Mouse (Mus musculus): ENCODE measurements around the gene Pla2g4e.
"Not testable (repeated sequence)": the region's sequence is repeated elsewhere in the genome, so short reads cannot be mapped to it uniquely, and the experiment has no call there.

Pla2g4e gene

DNA sequence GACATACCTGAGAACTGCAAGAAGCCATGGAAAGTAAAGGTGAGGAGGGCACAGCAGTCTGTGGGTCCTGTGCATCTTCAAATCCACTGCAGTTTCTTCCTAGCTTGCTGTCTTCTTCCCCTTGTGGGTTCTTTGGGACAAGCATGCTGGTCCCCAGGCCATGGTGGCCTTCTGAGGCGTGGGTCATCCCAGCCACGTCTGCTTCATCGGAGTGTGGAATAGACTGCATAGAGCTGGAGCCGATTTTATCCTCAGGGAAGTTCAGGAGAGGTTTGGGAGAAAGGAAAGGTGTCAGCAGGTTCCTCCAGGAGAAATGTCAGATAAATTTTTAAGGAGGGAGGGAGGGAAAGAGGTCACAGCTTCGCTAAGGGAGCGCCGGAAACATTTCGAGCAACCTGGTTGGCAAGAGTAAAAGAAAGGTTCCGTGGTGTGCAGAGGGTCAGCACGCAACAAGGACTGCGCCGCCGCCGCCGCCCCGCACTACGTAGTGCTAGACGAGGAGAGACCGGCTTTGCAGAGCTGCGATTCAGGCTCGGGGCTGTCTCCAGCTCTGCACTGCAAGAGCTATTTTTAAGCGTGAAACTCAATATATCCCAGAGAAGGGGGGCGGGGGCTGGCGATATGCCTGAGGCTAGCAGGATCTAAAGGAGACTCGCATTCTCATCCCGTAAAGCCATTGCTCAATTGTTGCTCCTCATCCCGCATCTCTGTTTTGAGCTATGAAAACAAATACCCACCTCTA lies at the start of gene Pla2g4e:
Pla2g4e (minus strand) TSS at position 657 of the 742 bp plus-strand sequence.
- DNase-seq (ENCODE audit: low read depth, low spot score) = no peak

DNA sequence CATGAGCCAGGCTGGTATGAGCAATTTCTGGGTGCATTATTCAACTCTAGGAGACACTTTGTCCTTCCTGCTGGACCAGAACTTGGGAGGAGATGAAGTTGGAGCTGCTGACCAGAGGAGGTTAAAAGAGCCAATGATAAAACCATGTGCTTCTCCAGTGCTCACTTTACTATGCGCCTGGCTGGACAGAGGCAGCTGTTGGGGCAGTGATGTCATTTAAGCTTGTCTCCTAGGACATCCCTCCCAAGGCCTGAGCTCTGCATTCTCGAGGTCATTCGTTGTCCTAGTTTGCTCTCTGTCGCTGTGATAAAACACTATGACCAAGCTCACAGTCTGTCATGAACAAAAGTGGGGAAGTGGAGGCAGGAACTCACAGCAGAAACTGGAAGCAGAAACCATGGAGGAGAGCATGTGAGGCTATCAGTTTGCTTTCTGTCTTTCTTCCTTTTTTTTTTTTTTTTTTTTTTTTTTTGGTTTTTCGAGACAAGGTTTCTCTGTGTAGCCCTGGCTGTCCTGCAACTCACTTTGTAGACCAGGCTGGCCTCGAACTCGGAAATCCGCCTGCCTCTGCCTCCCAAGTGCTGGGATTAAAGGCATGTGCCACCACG lies 46.4 kb upstream of the Pla2g4e start:
- no peak for DNase-seq (ENCODE audit: low read depth, low spot score)

DNA sequence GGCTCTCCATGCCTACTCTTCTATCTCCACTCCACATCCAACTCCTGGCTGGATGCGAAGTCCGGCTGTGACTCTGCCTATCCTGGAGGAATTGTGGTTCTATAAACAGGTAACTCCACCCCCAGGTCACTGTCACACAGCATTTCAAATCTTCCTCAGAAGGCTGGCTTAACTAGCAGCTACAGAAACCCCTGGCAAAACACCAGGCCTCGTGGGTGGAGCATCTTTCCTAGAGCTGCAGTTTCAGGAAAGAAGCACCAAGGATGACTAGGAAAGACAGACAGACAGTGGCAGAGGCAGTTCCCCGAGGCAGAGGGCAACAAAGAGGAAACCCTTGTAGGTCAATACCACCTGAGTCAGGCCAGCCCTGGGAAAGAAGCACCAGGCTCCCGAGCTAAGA lies 43.9 kb upstream of the Pla2g4e start, which contains the start of gene Pla2g4d:
Pla2g4d (minus strand) TSS at position 203 of the 400 bp plus-strand sequence.
- DNase-seq (ENCODE audit: low read depth, low spot score) = no peak

DNA sequence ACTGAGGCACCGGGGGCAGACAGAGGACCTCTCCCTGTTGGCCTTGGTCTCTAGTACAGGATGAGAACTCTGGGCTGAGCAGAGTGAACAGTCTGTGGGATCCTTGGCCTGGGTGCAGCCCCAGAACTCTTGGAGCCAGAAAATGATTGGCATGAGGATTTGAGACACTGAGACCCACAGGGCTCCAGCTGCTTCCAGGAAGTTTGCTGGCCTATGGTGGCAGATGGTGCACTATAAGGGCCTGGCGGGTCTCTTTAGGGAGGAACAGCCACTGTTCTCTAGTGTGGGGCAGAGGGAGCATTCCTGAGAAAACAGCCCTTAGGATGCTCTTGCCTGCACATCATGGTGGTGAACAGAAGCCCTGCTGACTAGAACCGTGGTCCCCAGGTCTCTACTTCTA lies 43.3 kb upstream of the Pla2g4e start:
- DNase-seq (ENCODE audit: low read depth, low spot score) = no peak

DNA sequence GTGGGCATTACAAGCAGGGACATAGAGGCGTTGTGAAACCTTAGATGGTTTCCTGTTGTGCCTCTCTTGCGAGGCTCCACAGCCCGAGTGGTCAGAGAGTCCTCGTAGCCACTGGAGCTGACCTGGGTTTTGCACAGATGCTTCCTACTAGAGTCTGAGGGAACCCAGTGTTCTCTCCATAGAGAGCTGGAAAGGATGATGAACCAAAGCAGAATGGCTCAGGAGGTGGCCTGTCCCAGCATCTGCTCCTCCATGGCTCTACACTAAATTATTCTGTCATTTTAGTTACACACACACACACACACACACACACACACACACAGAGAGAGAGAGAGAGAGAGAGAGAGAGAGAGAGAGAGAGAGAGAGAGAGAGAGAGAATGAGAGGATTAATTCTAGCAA lies 40.5 kb upstream of the Pla2g4e start:
- DNase-seq (ENCODE audit: low read depth, low spot score) = no peak

DNA sequence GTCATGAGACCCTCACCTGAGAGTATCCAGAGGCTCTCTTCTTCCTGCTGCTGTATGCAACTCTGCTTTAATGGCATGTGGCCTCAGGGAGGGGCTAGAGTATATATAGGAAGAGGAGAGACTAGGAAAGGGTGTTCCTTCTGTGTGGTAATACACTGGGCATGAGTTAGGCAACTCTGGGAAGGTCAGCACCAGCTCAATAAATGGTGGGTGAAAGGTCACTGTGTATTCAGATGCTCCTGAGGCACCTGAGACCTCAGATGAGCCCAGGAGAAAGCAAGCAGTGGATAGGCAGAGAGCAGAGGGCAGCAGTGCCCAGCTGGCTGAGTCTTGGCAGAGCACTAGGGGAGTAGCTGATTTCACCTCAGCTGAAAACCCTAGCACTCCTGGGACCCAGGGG lies 39.6 kb upstream of the Pla2g4e start:
- DNase-seq (ENCODE audit: low read depth, low spot score) = no peak

DNA sequence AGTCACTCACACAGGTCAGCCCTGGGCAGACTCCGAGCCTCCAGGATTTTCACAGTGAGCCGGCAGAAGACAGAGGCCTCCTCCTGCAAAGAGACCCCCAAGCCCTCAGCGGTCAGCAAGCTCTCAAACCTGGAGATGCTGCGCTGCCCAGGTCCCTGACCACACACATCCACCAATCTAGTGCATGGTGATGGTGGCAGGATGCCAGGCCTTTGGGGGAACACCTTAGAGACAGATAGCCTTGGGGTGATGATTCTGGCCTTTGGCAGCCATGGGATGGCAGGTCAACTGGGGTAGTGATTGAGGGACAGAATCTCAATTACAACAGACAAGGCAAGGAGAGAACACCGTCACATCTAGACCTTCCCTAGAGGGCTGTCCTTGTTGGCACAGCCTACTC lies 39.0 kb upstream of the Pla2g4e start:
- no peak for DNase-seq (ENCODE audit: low read depth, low spot score)

DNA sequence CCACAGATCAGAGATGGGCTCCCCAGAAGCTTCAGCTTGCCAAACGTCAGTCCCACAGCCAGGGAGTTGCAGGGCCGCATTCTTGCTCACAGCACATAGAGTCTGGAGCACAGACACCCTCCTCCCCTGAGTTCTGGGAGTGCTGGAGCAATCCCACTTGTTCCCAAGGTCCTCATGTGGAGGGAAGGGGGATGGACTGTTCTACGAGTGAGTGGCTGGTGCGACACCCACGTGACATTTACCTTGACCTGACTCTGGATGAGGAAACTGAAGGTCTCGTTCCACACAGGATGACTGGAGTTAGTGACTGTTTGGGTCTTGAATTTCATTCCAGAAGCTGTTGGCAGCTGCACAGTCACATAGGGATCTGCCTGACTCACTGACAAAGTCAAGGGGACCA lies 38.4 kb upstream of the Pla2g4e start:
- DNase-seq (ENCODE audit: low read depth, low spot score) = no peak

DNA sequence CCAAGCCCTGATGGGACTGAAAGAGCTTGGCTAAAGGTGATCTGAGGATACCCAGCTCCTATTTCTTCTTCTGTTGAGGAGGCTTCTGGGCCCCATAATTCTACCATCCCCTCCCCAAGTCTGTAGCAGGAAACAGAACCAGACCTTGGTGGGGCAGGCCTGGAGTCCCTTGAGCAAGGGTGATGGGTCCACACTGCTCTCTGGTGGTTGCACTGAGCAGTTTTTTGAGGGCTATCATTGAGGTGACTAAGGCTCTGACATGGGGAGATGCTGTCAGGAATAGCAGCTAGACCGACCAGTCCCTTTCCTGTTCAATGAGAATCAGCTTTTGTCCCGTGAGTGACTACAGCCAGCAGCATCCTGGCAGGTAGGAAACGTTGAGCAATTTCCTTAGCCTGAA lies 36.1 kb upstream of the Pla2g4e start:
- no peak for DNase-seq (ENCODE audit: low read depth, low spot score)

DNA sequence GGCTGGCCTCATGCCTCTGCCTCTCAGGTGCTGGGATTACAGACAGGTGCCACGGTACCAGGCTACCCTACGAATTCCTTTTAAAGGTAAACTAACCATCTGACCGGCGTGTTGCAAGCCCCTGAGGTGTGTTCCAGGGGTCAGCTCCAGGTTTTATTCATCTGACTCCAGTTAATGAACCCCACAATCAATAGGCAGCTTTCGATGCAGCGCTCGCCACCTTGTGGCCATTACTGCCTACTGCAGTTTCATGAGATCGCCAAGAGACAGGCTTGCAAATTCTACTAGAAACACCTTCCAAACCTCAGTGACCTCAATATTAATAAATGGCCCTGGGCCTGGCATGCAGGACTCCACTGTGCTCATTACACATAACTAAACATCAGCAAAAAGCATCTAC lies 34.8 kb upstream of the Pla2g4e start:
- peak; percentile 15 for DNase-seq (ENCODE audit: low read depth, low spot score)

DNA sequence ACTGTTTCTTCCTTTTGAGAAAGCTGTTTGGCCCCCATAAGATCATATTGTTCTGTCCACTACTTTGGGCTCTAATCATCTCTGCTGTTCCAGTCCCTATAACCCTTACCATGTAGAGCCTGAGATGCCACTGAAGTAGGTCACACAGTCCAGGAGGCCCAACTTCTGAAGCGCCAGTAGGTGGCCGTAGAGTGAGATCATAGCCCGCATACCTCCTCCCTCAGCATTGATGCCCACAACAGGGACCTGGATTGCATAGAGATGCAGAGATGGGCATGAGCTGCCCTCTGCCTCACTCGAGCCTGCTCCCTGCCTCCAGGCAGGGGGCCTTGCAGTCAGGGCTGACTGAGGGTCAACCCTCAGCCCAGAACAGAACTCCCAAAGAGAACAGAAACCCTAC lies 31.8 kb upstream of the Pla2g4e start:
- no peak for DNase-seq (ENCODE audit: low read depth, low spot score)

DNA sequence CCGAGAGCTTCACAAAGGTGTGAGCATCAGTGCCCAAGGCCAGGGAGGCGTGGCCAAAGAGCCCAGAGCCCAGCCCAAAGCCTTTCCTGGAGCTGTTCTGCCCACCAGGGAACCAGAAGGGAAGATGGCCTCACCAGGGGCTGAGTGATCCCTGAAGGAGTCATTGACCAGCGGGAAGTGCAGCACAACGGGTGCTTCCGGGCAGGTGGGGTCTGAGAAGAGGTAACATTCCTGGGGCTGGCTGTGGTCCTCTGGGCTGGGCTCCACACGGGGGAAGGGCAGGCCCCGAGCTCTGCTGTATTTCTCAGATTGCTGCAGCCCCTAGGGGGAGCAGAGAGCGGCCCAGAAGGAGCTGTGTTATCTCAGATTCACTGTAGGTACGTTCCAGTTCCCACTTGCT lies 23.5 kb upstream of the Pla2g4e start:
- DNase-seq (ENCODE audit: low read depth, low spot score) = no peak

DNA sequence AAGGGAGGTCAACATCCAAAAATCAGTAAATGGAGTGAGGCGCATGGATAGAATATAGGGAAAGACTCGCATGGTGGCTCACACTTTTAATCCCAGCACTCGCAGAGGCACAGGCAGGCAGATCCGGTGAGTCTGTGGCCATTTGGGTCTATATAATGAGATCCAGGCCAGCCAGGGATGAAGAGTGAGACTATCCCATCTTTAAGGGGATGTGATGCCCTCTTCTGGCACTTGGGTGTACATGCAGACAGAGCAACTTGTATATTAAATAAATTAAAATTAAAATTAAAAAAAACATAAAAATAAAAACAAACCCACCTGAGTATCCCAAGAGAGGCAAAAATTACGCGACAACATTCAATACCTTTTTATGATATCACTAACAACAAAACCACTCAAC lies 20.4 kb upstream of the Pla2g4e start:
- DNase-seq (ENCODE audit: low read depth, low spot score) = no peak

DNA sequence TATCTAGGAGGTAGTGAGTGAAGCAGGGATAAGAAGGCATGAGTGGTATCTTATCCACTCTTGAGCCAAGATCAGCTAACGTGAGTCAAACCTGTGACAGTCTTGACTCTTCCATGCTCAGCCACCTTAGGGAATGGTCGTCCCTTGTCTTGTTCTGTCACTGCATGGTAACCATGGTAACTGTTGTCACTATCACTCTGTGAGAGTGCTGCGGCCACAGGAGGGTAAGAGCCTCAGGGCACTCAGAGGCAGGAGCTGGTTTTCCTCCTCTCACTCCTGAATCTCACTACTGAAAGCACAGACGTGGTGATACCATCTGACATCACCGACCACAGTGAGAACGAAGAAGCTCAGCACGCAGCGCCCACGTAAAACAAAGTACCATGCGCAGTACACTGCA lies 19.7 kb upstream of the Pla2g4e start:
- no peak for DNase-seq (ENCODE audit: low read depth, low spot score)

DNA sequence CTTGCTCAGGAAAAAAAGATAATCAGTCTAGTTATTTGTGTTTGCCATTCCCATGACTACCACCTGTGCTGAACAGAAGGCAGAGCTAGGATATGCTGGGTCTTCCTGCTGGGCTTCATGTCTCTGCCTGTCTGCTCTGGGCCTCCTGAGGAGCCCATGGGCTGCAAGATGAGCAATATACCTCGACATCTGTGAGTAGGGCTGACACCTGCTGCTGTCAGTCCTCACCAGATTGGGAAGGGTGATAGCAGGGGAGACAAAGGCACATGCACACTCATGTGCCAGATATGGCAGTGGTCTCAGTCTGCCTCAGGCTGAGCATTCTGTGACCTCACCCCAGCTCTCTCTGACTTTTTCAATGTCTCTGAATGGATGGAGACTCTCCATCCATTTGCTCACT lies 17.7 kb upstream of the Pla2g4e start:
- DNase-seq (ENCODE audit: low read depth, low spot score) = no peak

DNA sequence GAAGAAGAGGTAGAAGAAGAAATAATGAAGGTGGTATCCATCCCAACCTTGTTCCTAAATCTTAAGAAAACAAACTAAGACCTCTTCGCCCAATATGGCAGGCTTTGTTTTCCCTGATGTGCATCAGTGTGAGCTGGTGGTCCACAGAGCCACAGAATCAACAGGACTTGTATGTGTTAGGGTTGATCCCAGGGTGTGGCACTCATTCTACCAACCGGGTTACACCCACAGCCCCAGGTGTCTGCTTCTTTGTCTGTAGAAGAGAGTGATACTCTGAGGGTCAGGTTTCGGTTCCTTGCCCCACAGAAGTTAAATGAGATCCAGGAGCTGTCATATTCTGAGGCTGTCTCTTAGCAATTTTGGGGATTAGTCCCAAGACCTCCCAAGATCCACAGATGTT lies 16.2 kb upstream of the Pla2g4e start:
- no peak for DNase-seq (ENCODE audit: low read depth, low spot score)

DNA sequence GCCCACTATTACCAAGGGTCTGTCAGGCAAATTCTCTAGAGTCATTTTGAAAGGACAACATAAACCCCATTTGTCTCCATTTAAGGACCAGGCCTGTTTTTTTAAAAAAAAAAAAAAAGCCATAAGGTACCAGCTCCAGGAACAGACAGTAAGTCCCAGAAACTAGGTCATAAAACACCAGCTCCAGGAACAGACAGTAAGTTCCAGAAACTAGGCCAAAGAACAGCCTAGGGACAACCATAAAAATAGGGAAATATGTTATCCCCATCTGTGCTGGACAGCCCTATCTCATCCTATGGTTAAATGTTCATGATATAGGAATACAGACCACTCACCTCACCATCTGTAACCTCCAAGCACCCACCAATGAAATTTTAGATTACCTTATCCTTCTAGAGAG lies 11.1 kb upstream of the Pla2g4e start:
- DNase-seq (ENCODE audit: low read depth, low spot score) = no peak

DNA sequence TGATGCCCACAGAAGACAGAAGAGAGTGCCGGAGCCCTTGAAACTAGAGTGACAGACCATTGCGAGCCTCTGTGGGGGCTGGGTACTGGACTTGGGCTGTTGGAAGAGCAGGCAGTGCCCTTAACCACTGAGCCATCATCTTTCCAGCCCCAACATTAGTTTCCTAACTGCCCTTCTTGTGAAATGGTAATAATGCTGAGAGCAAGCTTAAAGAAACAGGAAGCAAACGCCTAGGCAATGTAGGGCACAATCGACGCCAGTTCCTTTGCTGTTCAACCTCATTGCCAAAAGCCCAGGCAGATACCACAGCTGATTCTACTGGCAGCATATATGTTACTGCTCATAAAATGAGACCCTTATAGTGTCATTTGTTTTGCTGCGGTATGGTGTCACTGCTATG lies 7.5 kb upstream of the Pla2g4e start:
- no peak for DNase-seq (ENCODE audit: low read depth, low spot score)

DNA sequence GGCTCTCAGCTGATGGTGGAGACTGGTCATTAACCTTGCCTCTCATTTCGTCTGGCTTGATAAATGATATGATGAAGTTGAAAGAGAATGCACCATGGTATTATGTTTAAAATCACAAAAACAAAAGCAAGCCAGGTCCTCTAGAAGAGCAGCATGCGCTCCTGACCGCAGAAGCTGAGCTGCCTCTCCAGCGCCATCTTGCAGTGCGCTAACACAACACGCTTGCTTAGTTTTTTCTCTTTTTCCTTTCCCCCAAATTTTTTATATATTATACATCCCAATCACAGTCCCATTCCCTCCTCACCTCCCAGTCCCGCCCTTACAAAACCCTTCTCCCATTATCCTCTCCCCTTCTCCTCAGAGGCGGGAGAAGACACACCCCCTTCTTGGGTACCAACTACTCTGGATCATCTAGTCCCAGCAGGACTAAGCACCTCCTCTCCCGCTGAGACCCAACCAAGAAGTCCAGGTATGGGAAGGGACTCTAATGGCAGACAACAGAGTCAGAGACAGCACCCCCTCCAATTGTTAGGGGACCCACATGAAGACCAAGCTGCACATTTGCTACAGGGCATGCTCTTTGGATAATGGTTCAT lies 384 bp upstream of the Pla2g4e start:
- DNase-seq (ENCODE audit: low read depth, low spot score) = no peak

DNA sequence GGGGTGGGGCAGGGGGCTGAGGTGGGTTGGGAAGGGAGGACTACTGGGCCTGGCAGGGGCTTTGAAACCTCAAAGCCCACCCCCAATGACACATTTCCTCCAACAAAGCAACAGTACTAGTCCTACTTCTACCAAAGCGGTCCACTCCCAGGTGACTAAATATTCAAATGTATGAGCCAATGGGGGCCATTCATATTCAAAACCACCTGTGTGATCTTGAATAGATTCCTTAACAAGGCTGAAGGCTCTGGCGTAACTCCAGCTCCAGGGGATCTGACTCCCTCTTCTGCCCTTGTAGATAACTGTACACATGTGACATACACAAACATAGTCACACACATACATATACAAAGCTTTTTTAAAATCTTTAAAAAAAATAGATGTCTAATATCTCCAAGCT lies 1.1 kb downstream of the Pla2g4e start:
- no peak for DNase-seq (ENCODE audit: low read depth, low spot score)

DNA sequence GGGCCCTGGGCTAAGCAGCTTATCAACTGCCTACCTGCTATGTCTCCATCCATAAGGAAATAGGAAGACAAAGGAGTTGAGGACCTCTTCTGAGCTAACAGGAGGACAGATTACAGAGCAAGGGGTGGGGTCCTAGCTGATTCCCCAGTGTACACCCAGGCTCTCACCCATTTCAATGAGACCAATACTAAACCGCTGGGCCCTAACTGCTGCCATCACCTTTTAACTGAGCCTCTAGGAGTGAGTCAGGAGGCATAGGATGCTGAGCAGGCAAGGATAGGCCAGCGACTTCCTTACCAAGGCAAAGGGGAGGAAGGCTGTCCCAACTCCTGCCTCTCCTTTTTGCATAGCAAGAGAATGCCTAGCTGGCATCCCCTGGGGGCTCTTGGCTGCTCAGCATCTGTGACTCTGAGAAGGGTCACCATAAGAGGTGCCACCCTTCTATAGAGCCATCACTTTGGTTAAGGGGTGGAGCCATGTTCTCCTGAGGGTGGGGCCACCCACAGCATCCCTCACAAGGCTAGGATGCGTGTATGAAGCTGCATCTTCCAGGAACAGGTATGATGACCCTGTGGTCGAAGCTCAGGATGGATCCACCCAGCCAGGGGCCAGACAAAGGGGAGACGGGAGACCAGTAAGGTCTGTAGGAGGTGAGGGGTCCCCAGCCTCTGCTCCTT lies 2.2 kb downstream of the Pla2g4e start:
- DNase-seq (ENCODE audit: low read depth, low spot score) = no peak

DNA sequence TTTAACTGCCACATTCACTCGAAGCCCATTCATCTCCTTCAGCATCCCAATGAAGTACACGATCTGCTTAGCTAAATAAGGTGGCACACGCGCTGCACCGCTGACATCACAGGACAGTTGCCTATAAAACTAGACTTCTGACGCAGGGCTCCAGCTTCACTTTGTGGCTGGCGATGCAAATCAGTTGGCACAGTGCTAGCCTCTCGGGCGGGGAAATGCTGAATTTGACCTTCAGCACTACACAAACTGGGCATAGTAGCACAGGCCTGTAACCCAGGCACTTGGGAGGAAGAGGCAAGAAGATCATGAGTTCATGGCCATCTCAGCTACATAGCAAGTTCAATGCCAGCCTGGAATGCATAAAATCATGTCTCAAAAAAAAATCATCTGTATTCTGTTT lies 6.4 kb downstream of the Pla2g4e start:
- DNase-seq (ENCODE audit: low read depth, low spot score) = not testable (repeated sequence)

DNA sequence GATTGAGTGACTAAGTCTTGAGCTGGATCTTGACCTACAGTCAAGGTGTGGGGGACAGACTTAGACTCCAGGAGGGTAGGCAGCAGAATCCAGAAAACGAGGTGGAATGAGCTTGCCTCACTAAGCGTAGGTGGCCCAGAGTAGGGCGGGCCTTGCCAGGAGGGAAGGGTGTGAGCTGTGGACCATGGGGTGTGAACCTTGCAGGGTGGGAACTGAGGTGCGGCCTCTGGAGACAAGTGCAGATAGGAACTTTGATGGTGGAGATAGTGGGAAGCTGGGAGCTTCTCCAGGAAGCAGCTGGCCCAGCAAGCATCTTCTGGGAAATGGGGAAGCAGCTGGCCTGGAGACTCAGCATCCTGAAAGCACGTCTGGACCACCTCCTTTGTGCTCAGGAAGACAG lies 7.4 kb downstream of the Pla2g4e start:
- DNase-seq (ENCODE audit: low read depth, low spot score) = no peak
